Mouse (Mus musculus): ENCODE measurements around the gene Tex101. TPM values are rescaled to one million over a fixed set of nuclear protein-coding genes. Genes with fewer than 3 reads are reported as not detected.
A peak's percentile ranks its signal among the peaks of the same experiment; 100 is the strongest.
"Not testable (repeated sequence)": the region's sequence is repeated elsewhere in the genome, so short reads cannot be mapped to it uniquely, and the experiment has no call there.

Gene Tex101
- total RNA-seq, 2 experiments from 2014 or later = not detected

GRCm38 (mm10) chr7:24636264-24636663 lies 40.2 kb downstream of the Tex101 start, which contains the start of gene Lypd3:
Gene Lypd3 (plus strand): TSS chr7:24636550.
- no peak for DNase-seq

DNA sequence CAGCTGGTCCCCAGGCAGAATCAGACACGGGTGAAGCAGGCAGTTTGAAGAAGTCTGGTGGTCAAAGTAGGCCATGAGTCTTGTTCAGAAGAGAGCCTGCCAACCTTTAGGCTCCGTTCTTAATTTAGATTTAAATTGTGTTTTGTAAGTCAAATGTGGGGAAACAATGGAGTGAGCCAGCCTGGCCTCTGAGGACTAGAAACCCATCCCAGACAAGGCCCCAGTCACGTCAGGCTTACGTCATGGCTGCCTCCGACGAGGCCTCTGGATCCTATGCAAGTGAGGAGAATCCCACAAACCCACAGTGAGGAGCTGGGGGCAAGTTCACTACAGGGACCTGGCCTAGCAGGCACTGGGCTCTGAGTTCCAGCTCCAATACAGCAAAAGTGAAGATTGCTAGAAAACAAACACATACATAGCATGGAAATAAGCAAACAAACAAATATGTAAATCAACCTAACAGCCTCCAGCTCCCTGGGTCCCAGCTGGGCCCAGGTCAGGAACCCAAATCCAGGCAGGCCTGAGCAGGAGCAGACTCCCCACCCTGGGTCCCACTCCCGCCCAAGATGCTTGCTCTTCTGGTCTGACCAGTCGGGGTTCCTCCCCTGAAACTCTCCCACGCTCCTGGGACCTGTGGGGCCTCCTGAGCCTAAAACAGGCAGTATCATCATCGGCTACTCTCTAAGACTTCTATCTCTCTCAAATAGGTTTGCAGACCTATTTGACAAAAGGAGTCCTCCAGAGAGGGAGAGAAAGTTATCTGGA lies 46.2 kb downstream of the Tex101 start:
- DNase-seq = no peak

GRCm38 (mm10) chr7:24629672-24630071 lies 46.8 kb downstream of the Tex101 start:
- peak; percentile 48 for DNase-seq

GRCm38 (mm10) chr7:24628685-24629610 lies 47.5 kb downstream of the Tex101 start:
- DNase-seq = peak; percentile 92

DNA sequence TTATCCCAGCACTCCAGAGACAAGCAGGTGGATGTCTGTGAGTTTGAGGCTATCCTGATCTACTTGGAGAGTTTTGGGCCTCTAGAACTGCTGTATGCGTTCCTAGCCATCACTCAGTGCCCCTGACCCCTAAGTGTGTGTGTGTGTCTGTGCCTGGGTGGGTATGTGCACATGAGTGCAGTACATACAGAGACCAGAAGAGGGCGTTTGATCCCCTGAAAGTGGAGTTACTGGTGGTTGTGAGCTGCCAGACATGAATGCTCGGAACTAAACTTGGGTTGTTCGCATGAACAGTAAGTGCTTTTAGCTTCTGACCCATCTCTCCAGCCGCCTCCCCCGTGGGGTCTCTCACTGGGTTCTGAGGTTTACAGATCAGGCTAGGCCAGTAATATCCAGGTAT lies 53.5 kb downstream of the Tex101 start:
- DNase-seq = no peak

- DNase-seq = no peak
Measured at GRCm38 (mm10) chr7:24621193-24621592, 55.3 kb downstream of the Tex101 start.

DNA sequence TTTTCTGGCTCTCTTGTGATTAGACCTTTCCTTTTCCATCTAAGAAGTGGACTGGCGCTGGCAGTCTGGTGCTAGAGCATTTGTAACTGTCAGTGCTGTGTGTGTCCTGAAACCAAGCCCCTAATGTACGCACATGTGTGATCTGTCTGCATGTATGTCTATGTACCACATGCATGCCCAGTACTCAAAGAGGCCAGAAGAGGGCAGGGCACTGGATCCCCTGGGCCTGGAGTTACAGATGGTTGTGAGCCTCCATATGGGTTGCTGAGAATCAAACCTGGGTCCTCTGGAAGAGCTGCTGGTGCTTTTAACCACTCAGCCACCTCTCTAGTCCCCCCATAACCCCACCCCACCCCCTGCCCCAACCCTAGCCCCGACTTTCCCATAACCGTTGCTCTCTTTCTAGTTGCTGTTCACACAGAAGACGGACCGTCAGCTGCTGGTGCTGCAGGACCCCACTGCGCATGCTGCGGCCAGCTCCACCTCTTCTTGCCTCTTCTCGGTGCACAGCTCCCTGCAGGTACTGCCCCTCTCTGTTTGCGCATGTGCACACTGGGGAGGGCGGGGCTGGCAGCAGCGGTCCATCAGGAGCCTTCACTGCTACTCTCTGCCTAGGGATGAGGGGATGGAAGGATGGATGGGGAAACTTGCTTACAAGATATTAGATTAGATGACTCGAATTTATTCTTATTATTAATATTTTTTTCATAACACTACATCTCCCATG lies 56.6 kb downstream of the Tex101 start:
- DNase-seq = no peak

DNA sequence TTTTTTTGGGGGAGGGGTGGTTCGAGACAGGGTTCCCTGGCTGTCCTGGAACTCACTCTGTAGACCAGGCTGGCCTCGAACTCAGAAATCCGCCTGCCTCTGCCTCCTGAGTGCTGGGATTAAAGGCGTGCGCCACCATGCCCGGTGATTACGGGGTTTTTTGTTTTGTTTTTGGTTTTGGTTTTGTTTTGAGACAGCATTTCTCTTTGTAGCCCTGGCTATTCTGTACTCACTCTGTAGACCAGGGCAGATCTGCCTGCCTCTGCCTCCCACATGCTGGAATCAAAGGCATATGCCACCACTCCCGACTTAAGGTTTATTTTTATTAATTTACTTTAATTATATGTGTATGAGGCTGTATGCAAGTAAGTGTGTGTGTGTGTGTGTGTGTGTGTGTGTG lies 58.1 kb downstream of the Tex101 start:
- DNase-seq = not testable (repeated sequence)

Other genes with a start within 250 kb of the Tex101 start
- under 1 TPM in 1 of 2 experiments, not detected in 1; 0.27 TPM for gene Irgc1, start 224.4 kb downstream of the Tex101 start, total RNA-seq (2021)
- 1 to 10 TPM; 6.7 to 9.4 TPM for gene Plaur, start 214.2 kb downstream of the Tex101 start, total RNA-seq (2021)
- 1 to 10 TPM; 6.4 to 8.6 TPM for gene Cadm4, start 194.7 kb downstream of the Tex101 start, total RNA-seq (2021)
- 1 to 10 TPM; 6.0 to 9.1 TPM for gene Zfp428, start 169.7 kb downstream of the Tex101 start, total RNA-seq (2021)
- gene AC161166.1, start 164.2 kb downstream of the Tex101 start, total RNA-seq (2021) = not detected
- gene Irgq, start 146.0 kb downstream of the Tex101 start, total RNA-seq (2021) = 10 to 100 TPM; 17.6 to 23.3 TPM
- not detected for gene Pinlyp, start 130.6 kb downstream of the Tex101 start, total RNA-seq (2021)
- 10 to 100 TPM; 37.4 to 48.6 TPM for gene Xrcc1, start 130.4 kb downstream of the Tex101 start, total RNA-seq (2021)
- 10 to 100 TPM; 20.0 to 23.1 TPM for gene Ethe1, start 89.1 kb downstream of the Tex101 start, total RNA-seq (2021)
- gene Zfp575, start 89.0 kb downstream of the Tex101 start, total RNA-seq (2021) = under 1 TPM; 0.54 to 0.73 TPM
- 1 to 10 TPM; 3.6 TPM for gene Phldb3, start 65.9 kb downstream of the Tex101 start, total RNA-seq (2021)
- under 1 TPM; 0.24 to 0.27 TPM for gene Lypd3, start 40.1 kb downstream of the Tex101 start, total RNA-seq (2021)
- gene BC049730, start 32.6 kb upstream of the Tex101 start, total RNA-seq (2021) = not detected
- gene Gm4763, start 50.2 kb upstream of the Tex101 start, total RNA-seq (2021) = not detected
- gene Cd177, start 83.6 kb upstream of the Tex101 start, total RNA-seq (2021) = 1 to 10 TPM; 1.3 to 2.1 TPM
- gene Ceacam10, start 100.5 kb upstream of the Tex101 start, total RNA-seq (2021) = under 1 TPM in 1 of 2 experiments, not detected in 1; 0.75 TPM
- 1 to 10 TPM in 1 of 2 experiments, not detected in 1; 2.6 TPM for gene Gm9844, start 185.5 kb upstream of the Tex101 start, total RNA-seq (2021)
- not detected for gene Lypd4, start 193.3 kb upstream of the Tex101 start, total RNA-seq (2021)
- not detected for gene Dmrtc2, start 193.4 kb upstream of the Tex101 start, total RNA-seq (2021)
- 1,000 to 10,000 TPM; 1,109 to 1,195 TPM for gene Rps19, start 207.7 kb upstream of the Tex101 start, total RNA-seq (2021)
- gene Cd79a, start 220.7 kb upstream of the Tex101 start, total RNA-seq (2021) = 1 to 10 TPM; 9.6 to 9.8 TPM
- gene Arhgef1, start 226.2 kb upstream of the Tex101 start, total RNA-seq (2021) = 100 to 1,000 TPM in 1 of 2 experiments, 10 to 100 TPM in 1; 93.0 to 137 TPM

All from adrenal gland, postnatal 10 days (tissue).